Mouse (Mus musculus) midbrain, embryonic 14.5 days (tissue): ENCODE data around the gene Rbms1. TPM values are rescaled to one million over a fixed set of nuclear protein-coding genes. Genes with fewer than 3 reads are reported as not detected.

Experiments
- ATAC-seq: fragments of 200-750 bp; cut with Nextera tagmentation; 2 replicates; pipeline ENCODE4 v1.8.0; 2017; ENCODE audit warnings: moderate number of reproducible peaks, moderate library complexity; ENCODE audit not compliant: low FRiP score, low TSS enrichment
- DNase-seq: peaks from one replicate; pipeline ENCODE4 v3.0.0-alpha.2; 2015
- H3K27ac ChIP-seq: fragments of 300-500 bp; sonication (generic); replicated peaks from 2 replicates; pipeline ENCODE4 v1.5.1; 2014; ENCODE audit warnings: mild to moderate bottlenecking, low read depth, low read length, moderate library complexity
- H3K27me3 ChIP-seq: fragments of 300-500 bp; sonication (generic); 2 replicates; pipeline ENCODE4 v1.6.1; 2014; ENCODE audit warnings: low read length, control low read depth, mixed read lengths; ENCODE audit not compliant: control insufficient read depth, insufficient read depth
- H3K36me3 ChIP-seq: fragments of 300-500 bp; sonication (generic); 2 replicates; pipeline ENCODE4 v1.6.1; 2014; ENCODE audit warnings: low read length, control low read depth; ENCODE audit not compliant: control insufficient read depth, insufficient read depth
- H3K4me1 ChIP-seq: fragments of 300-500 bp; sonication (generic); 2 replicates; pipeline ENCODE4 v1.6.1; 2014; ENCODE audit warnings: mild to moderate bottlenecking, antibody characterized with exemption, low read length, control low read depth; ENCODE audit not compliant: control insufficient read depth, insufficient read depth
- H3K4me2 ChIP-seq: fragments of 300-500 bp; sonication (generic); 2 replicates; pipeline ENCODE4 v1.6.1; 2014; ENCODE audit warnings: mild to moderate bottlenecking, low read length, moderate library complexity
- H3K4me3 ChIP-seq: fragments of 300-500 bp; sonication (generic); replicated peaks from 2 replicates; pipeline ENCODE4 v1.5.1; 2014; ENCODE audit warnings: low read depth, low read length
- H3K9ac ChIP-seq: fragments of 300-500 bp; sonication (generic); replicated peaks from 2 replicates; pipeline ENCODE4 v1.6.1; 2014; ENCODE audit warnings: mild to moderate bottlenecking, low read length, moderate library complexity
- H3K9me3 ChIP-seq: fragments of 300-500 bp; sonication (generic); 2 replicates; pipeline ENCODE4 v1.6.1; 2016; ENCODE audit warnings: low read length, control low read depth, mixed read lengths; ENCODE audit not compliant: control insufficient read depth
- WGBS: fragments of 180-500 bp; shearing (Covaris S2); extraction: QIAGEN DNeasy Blood & Tissue Kit; methylation state at CpG from one replicate; pipeline ENCODE4 v1.1.7; 2014; 5-methylcytosine and 5-hydroxymethylcytosine counted together
- polyA plus RNA-seq: library from polyadenylated mRNA; unstranded; fragments of >200 nt; fragmentation: Nextera tagmentation; extraction: Ambion mirVana; gene quantifications from 2 replicates; pipeline ENCODE4 v1.2.1, GENCODE M21; 2014

The Rbms1 gene
- polyA plus RNA-seq, 1 experiment from 2014 or later, result 41.1 TPM

DNA sequence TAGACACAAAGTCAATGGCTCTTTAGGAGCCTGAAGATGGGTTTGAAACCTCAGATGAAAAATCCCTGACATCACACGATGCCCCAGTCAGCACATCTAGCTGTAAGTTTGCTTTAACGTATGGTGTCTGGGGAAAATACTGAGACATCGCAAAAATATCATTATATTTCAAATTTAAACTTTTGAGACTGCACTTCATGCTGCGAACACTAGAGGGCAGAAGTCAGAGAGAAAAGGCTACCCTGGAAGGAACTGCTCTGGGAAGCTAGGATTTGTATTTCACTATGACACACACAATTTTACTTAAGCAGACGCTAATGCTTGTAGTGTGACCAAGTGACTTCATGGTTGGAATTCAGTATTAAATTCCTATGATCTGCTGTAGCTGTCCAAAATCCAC lies 242.1 kb downstream of the Rbms1 start:
- Histone ChIP-seq H3K27me3 (no peaks in the 10 kb centered on the region), H3K36me3 (no peaks in the 10 kb centered on the region), H3K4me1 (no peaks in the 10 kb centered on the region), H3K4me3 (no peak overlapping the region), H3K9ac (no peak overlapping the region), H3K4me2 (no peak overlapping the region), H3K9me3 (no peaks in the 10 kb centered on the region), H3K27ac (no peak overlapping the region)
- 29% methylated on average over 5 of the region's 5 CpGs for WGBS
- ATAC-seq (no peak), DNase-seq (peak; percentile 76)

DNA sequence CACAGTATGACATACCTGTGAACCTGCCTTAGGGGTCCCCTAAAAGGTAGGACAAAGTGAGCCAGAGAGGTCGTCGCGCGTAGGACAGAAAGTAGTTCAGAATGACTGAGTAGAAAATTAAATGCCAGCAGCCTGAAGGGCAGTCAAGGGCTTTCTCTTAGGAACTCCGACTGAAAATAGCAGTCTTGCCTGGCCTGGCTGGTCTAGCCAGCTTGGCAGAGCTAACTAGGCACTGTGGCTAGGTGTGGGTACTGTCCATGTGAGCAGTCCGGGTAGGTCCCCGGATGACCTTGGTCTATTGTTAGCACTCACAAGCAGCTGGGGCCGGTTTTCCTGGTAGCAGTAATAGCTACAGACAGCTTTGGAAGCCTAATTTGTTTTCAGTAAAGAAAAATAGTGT lies 242.8 kb downstream of the Rbms1 start:
- no peak overlapping the region for H3K4me2 ChIP-seq

DNA sequence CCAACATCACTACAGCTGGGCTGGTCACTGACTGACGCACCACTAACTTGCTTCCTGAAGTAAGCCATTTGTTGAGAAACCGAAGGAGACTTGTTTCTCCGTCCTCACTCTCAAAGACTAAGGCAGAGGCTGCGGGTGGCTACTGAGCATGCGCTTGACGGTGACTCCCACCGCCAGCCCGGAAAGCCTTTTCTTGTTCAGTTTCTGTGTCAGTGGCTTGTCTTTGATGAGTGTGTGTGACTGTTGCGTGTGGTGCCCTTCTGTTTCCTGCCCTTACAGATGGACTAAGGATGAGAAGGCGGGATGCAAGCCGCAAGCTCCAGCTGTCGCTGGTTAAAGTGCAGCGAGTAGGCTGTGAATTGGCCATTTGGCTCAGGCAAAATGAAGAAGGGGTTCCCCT lies 245.6 kb downstream of the Rbms1 start:
- Histone ChIP-seq H3K4me2 (no peak overlapping the region), H3K4me1 (peaks cover 20% of the 10 kb centered on the region), H3K9ac (no peak overlapping the region), H3K9me3 (no peaks in the 10 kb centered on the region), H3K27me3 (no peaks in the 10 kb centered on the region), H3K27ac (no peak overlapping the region), H3K36me3 (no peaks in the 10 kb centered on the region), H3K4me3 (no peak overlapping the region)
- no peak for ATAC-seq
- WGBS, result 80% methylated on average over 13 of the region's 13 CpGs
- peak; percentile 35 for DNase-seq

More for the DNA sequence above, 242.8 kb downstream of the Rbms1 start:
- Histone ChIP-seq H3K27me3 (no peaks in the 10 kb centered on the region), H3K4me1 (peaks cover 6% of the 10 kb centered on the region), H3K9me3 (no peaks in the 10 kb centered on the region), H3K27ac (no peak overlapping the region), H3K9ac (no peak overlapping the region), H3K4me3 (no peak overlapping the region), H3K36me3 (no peaks in the 10 kb centered on the region)
- no peak for DNase-seq
- 84% methylated on average over 8 of the region's 8 CpGs for WGBS
- ATAC-seq, result no peak

DNA sequence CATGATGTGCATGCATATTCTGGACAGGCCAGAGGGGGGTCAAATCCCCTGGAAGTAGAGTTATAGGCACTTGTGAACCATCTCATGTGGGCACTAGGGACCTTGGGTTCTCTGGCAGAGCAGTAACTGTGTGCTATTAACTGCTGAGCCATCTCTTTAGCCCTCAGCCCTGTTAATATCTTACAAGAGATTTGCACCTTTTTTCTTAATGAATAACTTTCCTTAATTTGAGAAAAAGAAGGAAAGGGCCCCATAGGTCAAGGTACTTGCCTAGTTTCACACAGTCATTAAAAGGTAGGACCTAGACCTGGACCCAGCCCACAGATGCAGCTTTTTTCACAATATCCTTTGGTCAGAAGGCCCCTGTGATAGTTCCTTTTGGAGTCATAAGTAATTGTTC lies 246.4 kb downstream of the Rbms1 start:
- H3K36me3 ChIP-seq, result no peaks in the 10 kb centered on the region
- DNase-seq, result no peak
- no peak overlapping the region for H3K4me3 ChIP-seq
- no peaks in the 10 kb centered on the region for H3K27me3 ChIP-seq
- no peak overlapping the region for H3K27ac ChIP-seq
- no peaks in the 10 kb centered on the region for H3K9me3 ChIP-seq
- no peak for ATAC-seq
- peaks cover 20% of the 10 kb centered on the region for H3K4me1 ChIP-seq
- H3K4me2 ChIP-seq, result no peak overlapping the region
- no peak overlapping the region for H3K9ac ChIP-seq

DNA sequence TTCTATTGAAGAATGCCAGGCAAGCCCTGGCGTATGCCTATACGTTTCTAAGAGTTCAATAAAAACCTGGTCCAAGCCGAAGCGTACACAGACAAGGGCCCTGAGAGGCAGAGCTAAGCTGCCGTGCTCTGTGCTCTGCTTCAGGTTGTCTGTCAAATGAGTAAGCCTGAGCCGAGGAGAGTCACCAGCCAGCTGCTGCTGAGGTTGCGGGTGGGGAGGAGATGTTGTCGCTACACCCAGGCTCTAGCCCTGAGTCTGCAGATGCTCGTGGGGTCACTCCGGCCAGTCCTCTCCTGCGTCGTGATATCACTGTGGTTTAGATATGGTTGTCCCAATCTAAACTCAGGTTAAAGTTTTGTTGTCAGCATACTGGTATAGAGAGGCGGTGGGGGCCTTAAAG lies 247.2 kb downstream of the Rbms1 start:
- 78% methylated on average over 13 of the region's 13 CpGs for WGBS
- no peak overlapping the region for H3K27ac ChIP-seq
- no peak overlapping the region for H3K4me3 ChIP-seq
- no peaks in the 10 kb centered on the region for H3K36me3 ChIP-seq
- no peak overlapping the region for H3K9ac ChIP-seq
- H3K4me1 ChIP-seq, result peaks cover 20% of the 10 kb centered on the region
- ATAC-seq, result no peak
- no peaks in the 10 kb centered on the region for H3K9me3 ChIP-seq
- DNase-seq, result peak; percentile 22
- no peak overlapping the region for H3K4me2 ChIP-seq
- no peaks in the 10 kb centered on the region for H3K27me3 ChIP-seq

DNA sequence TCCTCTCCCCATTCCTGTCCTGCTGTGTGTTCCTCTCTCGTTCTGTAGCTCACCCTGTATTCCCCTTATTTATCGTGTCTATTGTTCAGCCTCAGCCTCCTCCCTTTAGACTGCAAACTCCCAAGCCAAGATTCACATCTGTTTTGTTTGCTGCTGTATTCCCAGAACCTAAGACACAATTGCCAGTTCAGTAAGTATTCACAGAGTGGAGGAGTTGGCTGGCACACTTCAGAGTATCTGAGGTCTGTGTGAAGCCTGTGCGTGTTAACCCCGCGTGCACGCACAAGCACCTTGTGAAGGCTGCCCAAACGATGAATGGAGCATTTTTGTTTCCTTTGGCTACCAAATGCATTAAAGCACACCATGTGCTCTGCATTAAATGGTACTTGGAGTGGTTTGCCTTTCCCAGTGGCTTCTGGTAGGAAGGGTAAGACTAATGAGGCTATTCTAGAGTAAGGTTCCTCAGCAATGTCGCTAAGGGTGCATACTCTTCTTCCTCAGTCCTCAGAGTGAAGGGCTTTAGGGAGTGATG lies 248.0 kb downstream of the Rbms1 start:
- no peak for ATAC-seq
- Histone ChIP-seq H3K4me1 (peaks cover 20% of the 10 kb centered on the region), H3K27me3 (no peaks in the 10 kb centered on the region), H3K9ac (no peak overlapping the region), H3K9me3 (no peaks in the 10 kb centered on the region), H3K27ac (peak overlapping the region; percentile 39), H3K4me2 (no peak overlapping the region), H3K4me3 (no peak overlapping the region), H3K36me3 (no peaks in the 10 kb centered on the region)
- 60% methylated on average over 8 of the region's 8 CpGs for WGBS
- peak; percentile 31 for DNase-seq

DNA sequence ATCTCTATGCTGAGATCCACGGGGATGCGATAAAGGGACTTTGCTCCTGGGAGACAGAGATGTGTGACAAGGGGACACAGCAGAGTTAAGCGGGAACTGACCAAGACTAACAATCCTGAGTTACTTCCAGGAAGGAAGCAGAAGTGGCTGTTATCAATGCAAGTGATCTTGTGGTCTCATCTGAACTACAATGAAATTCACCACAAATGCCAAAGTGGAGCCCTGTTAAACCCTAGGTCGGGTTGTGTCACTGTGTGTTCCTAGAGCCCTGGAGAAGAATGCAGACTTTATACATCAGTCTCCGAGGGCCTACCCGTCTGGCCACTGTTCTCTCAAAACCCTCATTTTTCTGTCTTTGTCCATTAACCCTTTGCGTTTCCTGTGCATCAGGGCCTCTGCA lies 248.5 kb downstream of the Rbms1 start:
- Histone ChIP-seq H3K4me2 (peak overlapping the region; percentile 20; the same call in 1 of the 2 replicates), H3K4me1 (peaks cover 20% of the 10 kb centered on the region), H3K9ac (no peak overlapping the region), H3K36me3 (no peaks in the 10 kb centered on the region), H3K9me3 (no peaks in the 10 kb centered on the region), H3K27ac (peak overlapping the region; percentile 39), H3K4me3 (no peak overlapping the region), H3K27me3 (no peaks in the 10 kb centered on the region)
- DNase-seq (peak; percentile 30), ATAC-seq (no peak)
- 52% methylated on average over 7 of the region's 7 CpGs for WGBS

DNA sequence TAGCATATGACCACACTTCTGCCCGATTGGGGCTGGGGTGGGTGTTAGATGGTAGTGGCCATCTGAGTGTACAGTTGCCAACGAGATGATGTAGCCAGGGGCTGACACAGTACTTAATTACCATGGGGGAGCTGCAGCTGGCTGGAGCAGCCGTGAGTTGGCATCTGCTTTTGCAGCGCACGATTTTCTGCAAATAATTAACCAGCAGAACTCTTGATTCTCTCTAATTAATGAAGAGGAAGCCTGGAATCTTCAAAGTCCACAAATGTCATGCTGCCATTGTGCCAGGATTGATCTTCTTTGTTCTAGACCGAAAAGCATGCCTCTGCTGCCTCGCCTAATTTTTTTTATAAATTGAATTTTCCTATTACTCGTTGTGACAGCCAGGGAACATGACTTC lies 249.1 kb downstream of the Rbms1 start:
- Histone ChIP-seq H3K27ac (peak overlapping the region; percentile 39), H3K4me3 (no peak overlapping the region), H3K4me2 (peak overlapping the region; percentile 20; the same call in 1 of the 2 replicates), H3K9ac (no peak overlapping the region), H3K27me3 (no peaks in the 10 kb centered on the region), H3K9me3 (no peaks in the 10 kb centered on the region), H3K4me1 (peaks cover 20% of the 10 kb centered on the region), H3K36me3 (no peaks in the 10 kb centered on the region)
- ATAC-seq (peak; percentile 57; the same call in 1 of the 2 replicates), DNase-seq (peak; percentile 74)
- WGBS, result 20% methylated on average over 8 of the region's 8 CpGs

DNA sequence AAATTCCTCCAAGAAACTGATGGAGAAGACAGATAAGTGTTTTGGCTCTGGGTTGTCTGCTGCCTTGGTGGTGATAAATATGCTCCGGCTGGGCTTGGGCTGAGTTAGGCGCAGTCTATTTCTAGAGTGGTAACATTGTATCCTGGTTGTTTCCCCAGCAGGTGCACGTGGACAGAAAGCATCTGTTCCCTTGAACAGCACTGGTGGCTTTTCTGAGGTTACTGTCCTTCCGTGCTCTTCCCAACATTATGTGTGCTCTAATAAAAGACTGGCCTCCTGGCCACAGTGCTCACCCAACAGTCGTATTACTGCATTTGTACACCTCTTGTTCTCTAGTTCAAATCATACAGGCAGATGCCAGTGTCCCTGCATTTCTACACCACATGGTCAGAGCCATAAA lies 250.1 kb downstream of the Rbms1 start:
- H3K4me3 ChIP-seq, result no peak overlapping the region
- no peak overlapping the region for H3K4me2 ChIP-seq
- no peak overlapping the region for H3K27ac ChIP-seq
- peaks cover 20% of the 10 kb centered on the region for H3K4me1 ChIP-seq
- ATAC-seq (no peak), DNase-seq (no peak)
- 94% methylated on average over 5 of the region's 5 CpGs for WGBS
- no peaks in the 10 kb centered on the region for H3K27me3 ChIP-seq
- H3K36me3 ChIP-seq, result no peaks in the 10 kb centered on the region
- no peaks in the 10 kb centered on the region for H3K9me3 ChIP-seq
- H3K9ac ChIP-seq, result no peak overlapping the region
